Mouse (Mus musculus) forebrain, embryonic 11.5 days (tissue): Measurements from ENCODE around the gene Gamt. TPM values are rescaled to one million over a fixed set of nuclear protein-coding genes. Genes with fewer than 3 reads are reported as not detected.
"Not testable (repeated sequence)": the region's sequence is repeated elsewhere in the genome, so short reads cannot be mapped to it uniquely, and the experiment has no call there.

Source experiments
- ATAC-seq: fragments of 200-750 bp; cut with Nextera tagmentation; replicated peaks from 2 replicates; pipeline ENCODE4 v1.8.0; 2017; ENCODE audit warnings: moderate TSS enrichment; ENCODE audit not compliant: low FRiP score
- DNase-seq: peaks from one replicate; pipeline ENCODE4 v3.0.0-alpha.2; 2017; ENCODE audit warnings: low spot score
- H3K27ac ChIP-seq: fragments of 300-500 bp; sonication (generic); 2 replicates; pipeline ENCODE4 v1.5.1; 2014; ENCODE audit warnings: low read depth, low read length
- H3K27me3 ChIP-seq: fragments of 300-500 bp; sonication (generic); 2 replicates; pipeline ENCODE4 v1.6.1; 2014; ENCODE audit warnings: mild to moderate bottlenecking, low read length, mixed read lengths; ENCODE audit not compliant: control insufficient read depth, insufficient read depth
- H3K36me3 ChIP-seq: fragments of 300-500 bp; sonication (generic); 2 replicates; pipeline ENCODE4 v1.6.1; 2014; ENCODE audit warnings: mild to moderate bottlenecking, low read length, moderate library complexity, mixed read lengths; ENCODE audit not compliant: control insufficient read depth, insufficient read depth
- H3K4me1 ChIP-seq: fragments of 300-500 bp; sonication (generic); replicated peaks from 2 replicates; pipeline ENCODE4 v1.6.1; 2014; ENCODE audit warnings: low read length, mixed read lengths; ENCODE audit not compliant: control insufficient read depth, insufficient read depth
- H3K4me2 ChIP-seq: fragments of 300-500 bp; sonication (generic); 2 replicates; pipeline ENCODE4 v1.6.1; 2014; ENCODE audit warnings: low read depth, mild to moderate bottlenecking, low read length, moderate library complexity, mixed read lengths; ENCODE audit not compliant: severe bottlenecking
- H3K4me3 ChIP-seq: fragments of 300-500 bp; sonication (generic); 2 replicates; pipeline ENCODE4 v1.5.1; 2014; ENCODE audit warnings: low read depth, low read length
- H3K9ac ChIP-seq: fragments of 300-500 bp; sonication (generic); 2 replicates; pipeline ENCODE4 v1.6.1; 2014; ENCODE audit warnings: low read length
- H3K9me3 ChIP-seq: fragments of 300-500 bp; sonication (generic); 2 replicates; pipeline ENCODE4 v1.6.1; 2016; ENCODE audit warnings: low read length, mixed read lengths; ENCODE audit not compliant: control insufficient read depth
- WGBS: fragments of 180-500 bp; shearing (Covaris S2); extraction: QIAGEN DNeasy Blood & Tissue Kit; methylation state at CpG from one replicate; pipeline ENCODE4 v1.1.7; 2014; 5-methylcytosine and 5-hydroxymethylcytosine counted together
- polyA plus RNA-seq: library from polyadenylated mRNA; unstranded; fragments of >200 nt; fragmentation: Nextera tagmentation; extraction: Ambion mirVana; gene quantifications from 2 replicates; pipeline ENCODE4 v1.2.1, GENCODE M21; 2014

Gene Gamt
- polyA plus RNA-seq, 1 experiment from 2014 or later, result 20.4 TPM

- H3K9me3 ChIP-seq, result no peaks in the 10 kb centered on the region
- DNase-seq (no peak), ATAC-seq (no peak)
- H3K4me2 ChIP-seq, result no peak overlapping the region
- 89% methylated on average over 3 of the region's 3 CpGs for WGBS
- no peak overlapping the region for H3K4me3 ChIP-seq
- peaks cover 3% of the 10 kb centered on the region; the same call in 1 of the 2 replicates for H3K4me1 ChIP-seq
- peaks cover 21% of the 10 kb centered on the region for H3K36me3 ChIP-seq
- no peaks in the 10 kb centered on the region for H3K27me3 ChIP-seq
- H3K9ac ChIP-seq, result no peak overlapping the region
- no peak overlapping the region for H3K27ac ChIP-seq
Measured at GRCm38 (mm10) chr10:80238306-80238705, 22.5 kb downstream of the Gamt start.

DNA sequence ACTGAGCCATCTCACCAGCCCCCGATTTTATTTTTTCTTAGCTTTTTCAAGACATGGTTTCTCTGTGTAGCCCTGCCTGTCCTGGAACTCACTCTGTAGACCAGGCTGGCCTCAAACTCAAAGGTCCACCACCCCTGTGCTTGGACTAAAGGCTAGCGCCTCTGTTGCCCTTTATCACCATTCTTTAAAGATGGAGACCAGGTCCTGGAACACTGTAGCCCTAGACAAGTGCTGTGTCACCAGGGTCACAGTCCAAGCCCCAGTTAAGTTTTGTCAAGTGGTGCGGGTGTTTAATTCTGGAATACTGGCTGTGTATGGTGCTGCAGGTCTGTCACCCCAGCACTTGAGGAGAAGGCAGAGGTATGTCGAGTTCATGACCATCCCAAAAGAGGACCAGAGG, 23.8 kb downstream of the Gamt start:
- peaks cover 5% of the 10 kb centered on the region; the same call in 1 of the 2 replicates for H3K4me1 ChIP-seq
- peaks cover 20% of the 10 kb centered on the region for H3K36me3 ChIP-seq
- H3K4me3 ChIP-seq, result no peak overlapping the region
- no peak overlapping the region for H3K27ac ChIP-seq
- no peaks in the 10 kb centered on the region for H3K27me3 ChIP-seq
- WGBS, result 94% methylated on average over 4 of the region's 4 CpGs
- no peak overlapping the region for H3K9ac ChIP-seq
- no peak for ATAC-seq
- no peaks in the 10 kb centered on the region for H3K9me3 ChIP-seq
- DNase-seq, result no peak
- no peak overlapping the region for H3K4me2 ChIP-seq

DNA sequence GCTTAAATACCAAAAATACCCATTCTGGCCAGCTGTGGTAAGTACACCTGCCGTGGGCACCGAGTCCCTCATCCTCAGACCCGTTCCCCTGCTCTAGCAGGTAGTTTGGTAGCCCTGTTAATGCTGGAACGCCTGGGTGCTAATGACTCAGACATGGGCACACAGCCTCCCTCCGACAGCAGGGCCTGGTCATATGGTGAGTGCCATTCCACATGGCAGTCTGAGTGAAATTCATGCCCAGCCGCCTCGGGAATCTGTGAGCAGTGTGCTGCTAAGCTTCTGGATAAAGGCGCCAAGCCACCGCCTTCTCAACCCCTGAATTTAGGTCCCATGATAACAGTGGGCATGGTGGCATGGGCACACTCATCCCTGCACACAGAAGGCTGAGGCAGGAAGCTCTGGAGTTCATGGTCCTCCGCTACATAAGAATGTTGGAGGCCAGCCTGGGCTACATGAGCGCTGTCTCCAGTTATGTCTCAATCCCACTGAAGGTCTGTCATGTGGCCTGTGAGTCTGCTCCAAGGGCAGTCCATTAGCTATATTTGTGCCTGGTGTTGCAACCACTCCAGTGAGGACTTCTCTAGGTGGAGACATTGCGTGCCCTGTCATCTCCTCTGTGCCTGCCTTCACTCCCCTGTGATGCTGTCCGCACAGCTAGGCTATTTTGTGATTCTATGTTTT, 24.5 kb downstream of the Gamt start:
- H3K27me3 ChIP-seq, result no peaks in the 10 kb centered on the region
- 95% methylated on average over 13 of the region's 13 CpGs for WGBS
- H3K36me3 ChIP-seq, result peaks cover 16% of the 10 kb centered on the region
- ATAC-seq (no peak), DNase-seq (no peak)
- no peak overlapping the region for H3K27ac ChIP-seq
- H3K4me2 ChIP-seq, result no peak overlapping the region
- H3K9me3 ChIP-seq, result no peaks in the 10 kb centered on the region
- peaks cover 5% of the 10 kb centered on the region; the same call in 1 of the 2 replicates for H3K4me1 ChIP-seq
- no peak overlapping the region for H3K9ac ChIP-seq
- no peak overlapping the region for H3K4me3 ChIP-seq

GRCm38 (mm10) chr10:80227877-80228775, 32.7 kb downstream of the Gamt start:
- Histone ChIP-seq H3K4me1 (peaks cover 19% of the 10 kb centered on the region), H3K27ac (peak overlapping the region; percentile 34; the same call in 1 of the 2 replicates), H3K27me3 (no peaks in the 10 kb centered on the region), H3K4me3 (peak overlapping the region; percentile 82), H3K36me3 (no peaks in the 10 kb centered on the region; the same call in 1 of the 2 replicates), H3K9me3 (no peaks in the 10 kb centered on the region), H3K4me2 (peak overlapping the region; percentile 93), H3K9ac (peak overlapping the region; percentile 97)
- DNase-seq (no peak), ATAC-seq (no peak)
- WGBS, result 72% methylated on average over 15 of the region's 15 CpGs

DNA sequence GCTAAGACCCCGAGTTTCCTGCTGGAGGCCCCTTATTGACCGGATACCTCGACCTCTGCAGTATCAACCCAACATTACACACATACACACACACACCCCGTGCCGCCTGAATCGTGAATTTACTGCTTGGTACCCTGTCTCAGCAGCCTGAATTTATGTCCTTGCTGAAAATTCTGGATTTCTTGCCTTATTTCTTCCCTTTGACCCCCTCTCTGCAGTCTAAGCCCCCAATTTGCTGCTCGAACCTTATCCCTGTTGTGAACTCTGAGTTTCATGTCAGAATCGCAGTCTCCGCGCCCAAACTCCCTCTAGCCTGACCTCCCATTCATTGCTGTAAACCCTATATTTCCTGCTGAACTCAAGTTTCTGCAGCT, 33.7 kb downstream of the Gamt start:
- H3K4me2 ChIP-seq, result peak overlapping the region; percentile 93
- no peaks in the 10 kb centered on the region for H3K27me3 ChIP-seq
- ATAC-seq (no peak), DNase-seq (no peak)
- no peaks in the 10 kb centered on the region for H3K9me3 ChIP-seq
- peak overlapping the region; percentile 97 for H3K9ac ChIP-seq
- no peaks in the 10 kb centered on the region; the same call in 1 of the 2 replicates for H3K36me3 ChIP-seq
- H3K27ac ChIP-seq, result peak overlapping the region; percentile 88
- H3K4me3 ChIP-seq, result peak overlapping the region; percentile 82
- WGBS, result 9% methylated on average over 10 of the region's 10 CpGs
- peaks cover 16% of the 10 kb centered on the region for H3K4me1 ChIP-seq

- ATAC-seq, result peak; percentile 98
- Histone ChIP-seq H3K4me1 (peaks cover 16% of the 10 kb centered on the region), H3K9ac (peak within 1 kb of the TSS; percentile 97), H3K4me2 (peak within 1 kb of the TSS; percentile 93), H3K27ac (peak within 1 kb of the TSS; percentile 88), H3K9me3 (no peaks in the 10 kb centered on the region), H3K27me3 (no peaks in the 10 kb centered on the region), H3K4me3 (peak within 1 kb of the TSS; percentile 82), H3K36me3 (no peaks in the 10 kb centered on the region; the same call in 1 of the 2 replicates)
- peak; percentile 100 for DNase-seq
- under 1% methylated on average over 69 of the region's 75 CpGs for WGBS
Measured at GRCm38 (mm10) chr10:80226416-80227165, 34.2 kb downstream of the Gamt start, which contains the start of gene Mum1. Mum1 (plus strand) TSS chr10:80226434.

- Histone ChIP-seq H3K4me3 (peak overlapping the region; percentile 82), H3K9ac (peak overlapping the region; percentile 57), H3K27me3 (no peaks in the 10 kb centered on the region), H3K36me3 (no peaks in the 10 kb centered on the region; the same call in 1 of the 2 replicates), H3K4me2 (peak overlapping the region; percentile 44), H3K27ac (peak overlapping the region; percentile 79; the same call in 1 of the 2 replicates), H3K4me1 (peaks cover 16% of the 10 kb centered on the region), H3K9me3 (no peaks in the 10 kb centered on the region)
- under 1% methylated on average over 14 of the region's 14 CpGs for WGBS
- DNase-seq (no peak), ATAC-seq (no peak)
Measured at GRCm38 (mm10) chr10:80226071-80226415, 34.8 kb downstream of the Gamt start.

DNA sequence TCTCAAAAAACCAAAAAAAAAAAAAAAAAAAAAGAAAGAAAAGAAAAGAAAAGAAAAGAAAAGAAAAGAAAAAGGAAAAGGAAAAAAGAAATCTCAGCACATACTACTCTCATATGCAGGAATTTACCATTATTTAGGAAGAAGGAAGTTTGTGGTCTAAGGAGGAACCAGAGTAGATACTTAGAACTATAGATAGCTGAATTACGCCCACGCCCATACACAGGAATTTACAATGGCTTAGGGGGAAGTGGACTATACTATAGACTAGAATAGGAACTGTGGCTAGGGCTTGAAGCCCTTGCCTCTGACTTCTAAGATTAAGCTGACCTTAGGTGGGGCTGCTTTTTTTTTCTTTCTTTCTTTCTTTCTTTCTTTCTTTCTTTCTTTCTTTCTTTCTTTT, 37.7 kb downstream of the Gamt start:
- WGBS, result 89% methylated on average over 2 of the region's 2 CpGs
- H3K27ac ChIP-seq, H3K9me3 ChIP-seq, H3K36me3 ChIP-seq, H3K4me2 ChIP-seq, H3K27me3 ChIP-seq, DNase-seq, H3K9ac ChIP-seq, H3K4me3 ChIP-seq, H3K4me1 ChIP-seq, ATAC-seq: not testable (repeated sequence)
